Mouse (Mus musculus) right cerebral cortex, adult 2 months (tissue): Measurements from ENCODE around the gene Irs2.

Source experiments
- DNase-seq, 2 experiments: peaks; one replicate each; pipeline ENCODE4 v3.0.0; 2021 to 2022; ENCODE audit warnings: low spot score in 2 of 2

The Irs2 gene

DNA sequence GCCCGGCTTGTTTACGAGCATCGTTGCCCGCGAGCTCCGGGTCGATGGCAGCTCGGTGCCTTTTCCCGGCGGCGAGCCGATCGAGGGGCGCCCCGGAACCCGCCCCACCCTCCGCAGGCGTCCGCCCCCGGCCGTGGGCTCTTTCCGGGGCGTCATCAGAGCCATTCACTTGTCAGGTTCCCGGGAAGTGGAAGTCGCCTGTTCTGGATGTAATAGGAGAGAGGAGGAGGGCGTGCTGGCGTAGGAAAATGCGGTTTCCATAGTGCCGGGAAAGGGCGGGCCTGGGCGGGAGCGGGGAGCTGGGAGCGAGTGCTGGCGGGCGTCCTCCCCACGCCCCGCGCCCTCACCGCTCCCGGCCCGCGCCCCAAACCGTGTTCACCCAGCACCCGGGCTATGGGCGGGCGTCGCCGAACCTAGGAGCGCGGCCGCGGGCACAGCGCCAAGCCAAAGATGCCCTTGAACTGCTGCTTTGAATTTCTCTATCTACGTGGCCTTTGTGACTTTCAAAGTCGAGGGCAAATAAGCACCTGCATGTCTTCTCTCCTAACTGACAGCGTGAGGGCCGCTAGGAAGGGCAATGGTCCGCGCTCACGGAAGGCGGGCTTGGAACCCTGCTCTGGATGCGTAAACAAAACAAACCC, 1.3 kb upstream of the Irs2 start:
- peak; percentile 71 to 74 for DNase-seq

DNA sequence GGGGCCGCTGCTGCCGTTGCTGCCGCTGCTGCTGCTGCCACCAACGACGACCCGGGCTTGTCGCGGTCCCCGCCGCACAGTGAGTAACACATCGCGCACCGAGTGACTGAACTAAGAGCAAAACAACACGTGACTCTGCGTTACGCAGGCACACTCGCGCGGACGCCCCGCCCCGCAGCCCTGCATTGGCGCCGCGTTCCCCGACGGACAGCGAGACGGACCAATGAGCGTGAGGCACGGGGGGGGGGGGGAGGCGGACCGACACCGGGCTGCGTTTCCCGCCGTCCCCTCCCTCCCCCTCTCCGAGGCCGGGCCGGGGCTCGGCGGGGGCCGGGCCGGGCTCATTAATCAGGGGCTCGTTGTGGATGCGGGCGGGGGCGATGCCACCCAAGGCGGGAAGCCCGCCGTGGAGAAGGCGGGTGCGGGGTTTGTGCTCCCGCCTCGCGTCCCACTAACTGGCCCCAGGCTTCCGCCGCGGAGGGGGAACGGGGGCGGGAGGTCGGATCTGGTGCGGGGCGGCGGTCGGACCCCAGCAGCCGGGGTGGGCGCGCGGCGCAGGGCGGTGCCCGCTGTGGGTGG, 673 bp upstream of the Irs2 start:
- peak; percentile 98 to 99 for DNase-seq

GRCm38 (mm10) chr8:11007581-11008378, 478 bp downstream of the Irs2 start:
- DNase-seq: peak; percentile 55 to 64

DNA sequence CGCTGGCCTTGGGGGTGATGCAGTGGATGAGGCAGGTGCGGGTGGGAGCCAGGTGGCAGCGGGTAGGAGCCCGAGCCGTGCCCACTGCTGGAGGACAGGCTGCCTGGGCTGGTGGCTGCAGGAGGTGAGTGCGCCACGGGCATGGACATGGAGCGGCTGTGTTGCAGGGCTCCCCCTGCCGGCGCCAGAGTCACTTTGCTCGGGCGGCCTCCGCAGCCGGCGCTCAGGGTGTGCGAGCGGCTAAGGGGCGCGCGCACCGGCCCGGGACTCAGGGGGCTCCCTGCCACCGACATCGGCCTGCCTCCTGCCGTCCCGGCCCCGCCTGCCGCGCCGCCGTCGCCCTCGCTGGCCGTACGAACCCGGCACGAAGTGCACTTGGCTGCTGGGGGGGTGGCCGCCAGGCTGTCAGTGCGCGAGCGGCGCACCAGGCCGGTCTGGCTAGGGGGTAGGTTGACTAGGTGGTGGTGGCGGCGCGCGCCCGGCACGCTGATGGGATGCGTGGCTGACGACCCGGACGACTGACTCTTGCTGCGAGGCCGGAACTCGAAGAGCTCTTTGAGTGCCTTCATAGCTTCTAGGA, 1.2 kb downstream of the Irs2 start:
- peak; percentile 86 to 92 for DNase-seq

DNA sequence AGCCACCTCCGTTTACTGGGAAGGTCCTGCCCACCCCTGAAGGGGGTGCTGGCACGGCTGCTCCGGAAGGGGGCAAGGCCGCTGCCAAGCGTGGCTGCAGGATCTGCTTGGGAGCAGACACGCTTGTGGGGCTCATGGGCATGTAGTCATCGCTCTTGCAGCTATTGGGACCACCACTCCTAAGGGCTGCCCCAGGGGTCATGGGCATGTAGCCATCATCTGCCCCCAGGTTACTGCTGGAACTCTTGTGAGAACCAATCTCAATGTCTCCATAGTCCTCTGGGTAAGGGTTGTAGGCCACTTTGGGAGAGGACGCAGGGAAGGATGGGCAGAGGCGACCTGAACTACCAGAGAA, 2.0 kb downstream of the Irs2 start:
- DNase-seq: no peak

DNA sequence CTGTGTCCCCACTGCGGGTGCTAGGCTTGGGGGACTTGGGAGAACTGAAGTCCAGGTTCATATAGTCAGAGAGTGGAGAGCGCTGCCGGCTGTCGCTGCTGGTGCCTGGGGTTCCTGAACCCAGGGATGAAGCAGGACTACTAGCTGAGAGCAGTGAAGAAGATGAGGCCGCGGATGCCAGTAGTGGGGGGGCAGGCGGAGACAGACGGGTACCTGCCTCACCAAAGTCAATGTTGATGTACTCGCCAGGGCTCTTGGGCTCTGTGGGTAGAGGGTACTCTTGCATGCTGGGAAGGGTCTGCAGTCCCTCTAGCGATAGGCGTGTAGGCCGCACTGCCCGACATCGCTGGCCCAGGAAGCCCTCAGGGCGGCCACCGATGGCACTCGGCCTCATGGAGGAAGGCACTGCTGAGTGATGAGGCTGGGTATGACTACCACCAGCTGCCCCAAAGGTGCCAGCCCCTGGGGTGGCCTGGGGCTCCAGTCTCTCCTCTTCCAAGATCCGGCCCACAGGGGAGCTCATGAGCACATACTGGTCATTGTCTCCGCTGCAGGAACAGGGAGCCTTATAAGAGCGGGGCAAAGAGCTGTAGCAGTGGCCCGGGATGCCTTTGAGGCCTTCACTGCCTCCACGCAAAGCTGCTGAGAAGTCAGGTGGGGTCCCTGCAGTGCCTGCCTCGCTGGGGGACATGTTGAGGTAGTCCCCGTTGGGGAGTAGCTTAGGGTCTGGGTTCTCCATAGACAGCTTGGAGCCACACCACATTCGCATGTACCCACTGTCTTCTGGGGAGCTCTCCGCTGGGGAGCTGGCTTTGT, 2.6 kb downstream of the Irs2 start:
- DNase-seq: no peak

- DNase-seq: no peak
Observed at GRCm38 (mm10) chr8:11004781-11005459, 3.3 kb downstream of the Irs2 start.

GRCm38 (mm10) chr8:11003917-11004470, 4.3 kb downstream of the Irs2 start:
- DNase-seq: no peak

DNA sequence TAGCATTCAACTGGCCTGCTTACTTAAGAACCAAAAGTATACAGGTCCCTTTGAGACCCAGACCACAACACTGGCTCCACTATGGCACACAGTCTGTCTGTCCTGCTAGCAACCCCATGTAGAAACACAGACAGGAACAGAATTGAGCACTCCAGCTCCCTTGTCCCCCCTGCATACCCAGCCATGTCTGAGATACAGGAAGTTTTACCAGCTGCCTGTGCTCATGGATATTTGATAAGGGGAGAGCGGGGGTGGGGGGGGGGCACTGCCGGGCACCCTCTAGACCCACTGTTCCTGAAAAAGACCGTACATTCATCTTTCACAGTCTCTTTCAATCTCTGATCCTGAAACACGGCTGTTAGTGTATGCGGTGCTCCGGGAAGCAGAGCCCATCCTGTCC, 5.0 kb downstream of the Irs2 start:
- no peak for DNase-seq

DNA sequence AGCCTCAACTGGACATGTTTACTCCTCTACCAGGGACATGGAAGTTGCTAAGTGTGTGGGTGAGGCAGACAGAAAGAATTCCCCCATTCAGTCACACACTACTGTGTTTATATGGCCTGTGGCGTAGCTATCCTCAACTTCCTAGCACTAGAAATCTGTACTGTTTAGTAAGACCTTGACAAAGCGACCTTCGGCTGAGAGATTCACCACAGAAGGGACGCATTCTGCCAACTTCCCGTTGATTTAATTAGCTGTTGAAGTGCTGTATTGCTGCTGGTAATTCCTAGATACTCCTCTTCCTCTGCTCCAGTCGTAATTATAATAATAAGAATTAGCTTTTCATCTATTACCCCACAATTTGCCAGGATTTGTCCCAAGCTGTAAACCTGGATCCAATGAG, 5.4 kb downstream of the Irs2 start:
- no peak for DNase-seq

DNA sequence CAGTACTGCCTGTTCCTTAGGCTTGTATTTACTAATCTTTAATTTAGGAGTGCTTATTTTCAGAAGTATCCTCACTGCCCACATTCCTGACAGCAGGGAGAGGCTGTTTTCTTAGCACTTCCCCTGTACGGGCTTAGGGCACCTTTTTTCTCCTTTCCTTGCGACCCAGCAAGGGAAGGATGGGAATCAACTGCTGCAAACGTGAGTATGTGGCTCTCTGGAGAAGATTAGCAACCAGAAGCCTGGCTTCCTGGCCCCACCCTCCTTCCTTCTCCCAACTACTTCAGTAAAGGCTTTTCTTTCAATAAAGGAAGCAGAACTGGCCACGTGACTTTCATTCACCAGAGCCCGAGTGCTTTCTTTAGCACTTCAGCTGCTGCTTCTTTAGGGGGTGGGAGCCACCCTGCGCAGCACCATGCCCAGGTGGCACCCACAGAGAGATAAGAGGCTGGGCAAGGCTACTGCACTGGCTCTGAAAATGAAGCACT, 7.2 kb downstream of the Irs2 start:
- no peak for DNase-seq

DNA sequence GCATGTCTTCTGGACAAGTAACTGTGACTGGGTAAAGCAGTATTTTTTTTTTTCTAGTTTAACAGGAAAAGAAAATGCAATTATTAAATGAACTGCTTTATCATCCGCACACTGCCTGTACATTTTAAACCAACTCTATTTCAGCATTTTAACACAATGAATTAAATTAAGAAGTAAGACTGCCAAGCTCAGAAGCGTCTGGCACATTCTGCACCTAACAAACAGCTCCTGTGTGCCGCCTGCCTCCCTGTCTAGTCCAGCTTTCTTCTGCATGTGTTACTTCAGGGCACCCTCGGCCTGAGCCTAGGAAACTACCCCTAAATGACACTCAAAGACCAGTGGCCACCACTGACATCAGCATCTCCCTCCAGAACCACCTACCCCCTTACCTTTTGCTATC, 8.7 kb downstream of the Irs2 start:
- no peak for DNase-seq

DNA sequence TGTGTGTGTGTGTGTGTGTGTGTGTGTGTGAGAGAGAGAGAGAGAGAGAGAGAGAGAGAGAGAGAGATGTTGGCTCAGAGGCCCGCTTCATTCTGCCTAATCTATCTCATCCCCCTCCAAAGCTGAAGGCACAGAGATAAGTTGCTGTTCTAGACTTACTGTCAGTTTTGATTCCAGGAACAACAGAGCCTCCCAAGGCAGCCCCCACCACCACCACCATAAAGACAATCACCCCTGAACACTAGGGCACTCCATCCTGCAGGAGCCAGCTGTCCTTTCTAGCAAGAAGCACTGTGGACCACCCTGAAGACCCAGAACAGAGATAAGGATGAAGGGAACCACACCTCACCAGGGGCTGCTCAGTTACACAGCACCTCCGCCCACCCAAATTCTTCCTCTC, 12.0 kb downstream of the Irs2 start:
- DNase-seq: no peak

GRCm38 (mm10) chr8:10995756-10996155, 12.5 kb downstream of the Irs2 start:
- no peak for DNase-seq

DNA sequence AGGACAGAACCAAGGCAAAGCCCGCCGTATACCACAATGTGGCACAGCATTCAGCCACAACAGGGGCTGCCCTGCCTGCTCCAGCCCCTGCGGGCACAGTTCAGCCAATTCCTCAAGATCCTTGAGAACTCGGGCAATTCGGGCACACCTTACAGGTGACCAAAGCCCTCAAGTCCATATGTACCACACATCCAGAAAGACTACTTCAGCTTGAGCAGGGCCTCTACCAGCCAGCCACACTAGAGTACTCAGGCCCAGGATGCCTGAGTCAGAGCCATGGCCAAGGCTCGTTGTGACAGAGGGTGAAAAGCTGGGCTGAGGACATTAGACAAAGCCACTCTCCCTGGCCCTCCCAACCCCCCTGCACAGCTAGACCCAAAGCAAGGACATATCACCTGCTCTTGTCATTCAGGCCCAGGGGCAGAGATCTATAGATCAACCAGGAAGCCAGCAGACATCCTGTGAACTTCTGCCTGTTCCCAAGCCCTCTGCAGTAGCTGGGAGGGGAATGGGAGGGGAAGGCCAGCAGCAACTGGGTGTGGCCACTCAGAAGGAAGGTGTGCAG, 13.8 kb downstream of the Irs2 start:
- DNase-seq: no peak

- DNase-seq: no peak
Observed at GRCm38 (mm10) chr8:10993582-10994216, 14.6 kb downstream of the Irs2 start.

GRCm38 (mm10) chr8:10992081-10992480, 16.2 kb downstream of the Irs2 start:
- no peak for DNase-seq

DNA sequence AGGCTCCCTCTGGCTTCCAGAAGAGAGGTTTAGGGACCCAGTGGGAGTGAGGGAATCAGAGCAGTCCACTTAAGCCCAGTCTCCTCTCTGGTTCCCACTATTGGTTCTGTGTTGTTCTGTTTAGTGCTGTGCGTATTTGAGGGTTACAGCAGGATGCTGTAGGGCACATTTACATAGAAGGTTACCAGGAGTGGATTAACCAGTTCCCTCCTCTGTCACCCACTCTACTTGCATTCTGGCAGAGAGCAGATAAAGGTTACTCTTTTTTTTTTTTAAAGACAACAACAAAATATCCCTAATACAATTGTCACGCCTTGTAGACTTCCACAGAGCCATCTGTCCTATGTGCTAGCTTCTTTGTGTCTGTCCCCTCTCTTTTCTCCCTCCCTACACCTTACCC, 16.9 kb downstream of the Irs2 start:
- DNase-seq: no peak

- no peak for DNase-seq
Observed at GRCm38 (mm10) chr8:10990421-10991110, 17.7 kb downstream of the Irs2 start.
